8 mouse cellular contexts compared by ENCODE assay signal in the genomic region with DNA sequence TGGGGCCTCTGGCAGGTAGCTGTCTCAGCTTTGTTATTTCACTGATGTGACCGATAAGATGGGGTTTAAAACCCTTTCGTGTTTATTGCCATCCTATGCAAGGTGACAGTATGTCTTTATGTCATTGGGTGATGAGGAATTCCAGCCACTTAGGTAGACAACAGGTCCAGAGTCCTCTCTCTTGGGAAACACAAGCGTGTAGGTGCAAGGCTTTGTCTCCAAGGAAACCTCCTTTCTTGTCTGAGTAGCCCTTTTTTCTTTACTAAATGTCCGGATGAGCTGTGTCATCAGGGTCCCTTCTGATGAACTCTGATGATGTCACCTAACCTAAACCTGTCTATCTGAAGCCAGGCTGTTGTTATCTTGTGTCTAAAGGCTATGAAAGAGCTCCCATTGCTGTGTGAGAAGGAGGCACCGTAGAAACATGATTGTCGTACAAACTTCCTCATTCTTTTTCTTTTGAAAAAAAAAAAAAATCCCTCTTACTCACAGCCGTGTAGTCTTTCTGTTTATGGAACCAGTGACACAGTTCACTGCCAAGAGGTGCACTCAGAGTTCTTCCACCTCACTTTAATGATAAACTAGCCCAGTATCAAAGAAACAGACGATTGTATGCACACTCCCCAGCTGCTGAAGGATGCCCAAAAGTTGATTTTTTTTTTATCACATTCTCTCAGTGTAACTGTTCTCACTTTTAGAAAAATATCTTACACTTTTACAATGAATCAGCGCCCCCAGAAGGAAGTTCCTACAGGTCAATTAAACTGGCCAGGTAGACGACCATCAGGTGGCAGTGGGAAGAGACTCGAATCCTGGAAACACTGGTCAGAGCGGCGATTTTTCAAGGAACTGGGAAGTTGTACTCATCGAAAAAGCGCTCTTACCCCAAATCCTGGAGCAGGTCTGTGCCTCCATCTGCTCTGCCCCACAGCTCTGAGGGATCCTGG. TPM values are rescaled to one million over a fixed set of nuclear protein-coding genes. Genes with fewer than 3 reads are reported as not detected.
DNase-seq lines count a peak whose midpoint lies in the region; ATAC-seq and TF ChIP-seq lines count a peak whose summit lies in the region.

No protein-coding gene starts in this region.

- no peaks in the 10 kb centered on the region for H3K27me3 ChIP-seq in heart, postnatal 0 days (ENCODE audit: control insufficient read depth, insufficient read depth, low read length)

- DNase-seq in layer of hippocampus, adult 2 months (ENCODE audit: low spot score in 2 of 2) = no peak
- no peak for DNase-seq in layer of hippocampus, adult 11-12 months (ENCODE audit: low spot score)
- DNase-seq in heart, postnatal 0 days (ENCODE audit: low spot score) = no peak
- no peak for DNase-seq in cerebellum, postnatal 36 days
- DNase-seq in kidney, postnatal 25 days = no peak
- DNase-seq in spleen, postnatal 4 days (ENCODE audit: low spot score in 2 of 2) = no peak

- ATAC-seq in activated CD4-positive, CD25-positive, alpha-beta regulatory T cell, adult 4 months = peak; percentile 64
- ATAC-seq in heart, postnatal 0 days (ENCODE audit: insufficient read depth, low read depth) = 0 out of 2 replicates have a peak, but pooled peaks have one; percentile 18
- ATAC-seq in megakaryocyte, adult 5-6 weeks (ENCODE audit: poor library complexity, severe bottlenecking) = peak; percentile 61

- H3K4me2 ChIP-seq in heart, postnatal 0 days (ENCODE audit: low read depth, low read length) = peak overlapping the region; percentile 87

- H3K27ac ChIP-seq in layer of hippocampus, adult 2 months = peak overlapping the region; percentile 58
- peak overlapping the region; percentile 74 for H3K27ac ChIP-seq in heart, postnatal 0 days (ENCODE audit: low read depth)

- peaks cover 21% of the 10 kb centered on the region for H3K4me1 ChIP-seq in heart, postnatal 0 days (ENCODE audit: control insufficient read depth, insufficient read depth)

- no peak for TF ChIP-seq CTCF in layer of hippocampus, adult 2 months (conservative IDR thresholded peaks at IDR 0.05)
- TF ChIP-seq CTCF in heart, postnatal 0 days (IDR thresholded peaks at IDR 0.05; ENCODE audit: low read depth) = 0 out of 2 replicates have a peak, but pooled peaks have one; percentile 4

- no peaks in the 10 kb centered on the region for H3K36me3 ChIP-seq in heart, postnatal 0 days (replicated peaks; ENCODE audit: control insufficient read depth, insufficient read depth, low read length)

- no peaks in the 10 kb centered on the region for H3K9me3 ChIP-seq in heart, postnatal 0 days (replicated peaks; ENCODE audit: control insufficient read depth, low read length)

- H3K9ac ChIP-seq in heart, postnatal 0 days (replicated peaks; ENCODE audit: low read depth, low read length) = peak overlapping the region; percentile 76

- no peak for TF ChIP-seq EP300 in heart, postnatal 0 days (IDR thresholded peaks at IDR 0.05; ENCODE audit: low read depth)

- WGBS in heart, postnatal 0 days = 13% methylated on average over 15 of the region's 15 CpGs

- peak overlapping the region; percentile 53 for H3K4me3 ChIP-seq in layer of hippocampus, adult 2 months
- peak overlapping the region; percentile 69 for H3K4me3 ChIP-seq in heart, postnatal 0 days (ENCODE audit: low read depth, low read length)

RNA-seq across cellular contexts. Expression of gene Dapp1, which starts 0.6 kb away (rescaled TPM):
- total RNA-seq in layer of hippocampus, adult 2 months (2021) = 1 to 10 TPM; 4.2 to 5.6 TPM
- polyA plus RNA-seq in activated CD4-positive, CD25-positive, alpha-beta regulatory T cell, adult 4 months (2017; shearing (Covaris generic)) = 10 to 100 TPM; 58.7 to 78.7 TPM
- total RNA-seq in heart, postnatal 0 days (2014; rRNA removed; ENCODE audit: low replicate concordance) = 11.8 and 16.1 TPM in 2 replicates
- 11.1 and 11.8 TPM in 2 replicates for polyA plus RNA-seq in heart, postnatal 0 days (2015; fragmentation: Nextera tagmentation; extraction: Ambion mirVana)
- total RNA-seq in megakaryocyte, adult 5-6 weeks (2015) = 74.2 and 74.8 TPM in 2 replicates
- total RNA-seq in megakaryocyte, adult 5-6 weeks (2017) = 95.7 and 112 TPM in 2 replicates
